Mouse (Mus musculus) lung, embryonic 16.5 days (tissue): ENCODE results near the gene Rsph14. TPM values are rescaled to one million over a fixed set of nuclear protein-coding genes. Genes with fewer than 3 reads are reported as not detected.

Source experiments
- ATAC-seq: fragments of 200-750 bp; cut with Nextera tagmentation; 2 replicates; pipeline ENCODE4 v1.8.0; 2017; ENCODE audit warnings: low read depth, mild to moderate bottlenecking, moderate library complexity
- H3K27ac ChIP-seq: fragments of 300-500 bp; sonication (generic); 2 replicates; pipeline ENCODE4 v1.5.1; 2014; ENCODE audit warnings: mild to moderate bottlenecking, control low read depth, low read length
- H3K27me3 ChIP-seq: fragments of 300-500 bp; sonication (generic); 2 replicates; pipeline ENCODE4 v1.6.1; 2014; ENCODE audit warnings: low read depth, low read length, mixed read lengths; ENCODE audit not compliant: control insufficient read depth, insufficient read depth
- H3K36me3 ChIP-seq: fragments of 300-500 bp; sonication (generic); 2 replicates; pipeline ENCODE4 v1.6.1; 2014; ENCODE audit warnings: low read length; ENCODE audit not compliant: control insufficient read depth, insufficient read depth
- H3K4me1 ChIP-seq: fragments of 300-500 bp; sonication (generic); replicated peaks from 2 replicates; pipeline ENCODE4 v1.6.1; 2014; ENCODE audit warnings: low read length, mixed read lengths; ENCODE audit not compliant: control insufficient read depth, insufficient read depth
- H3K4me2 ChIP-seq: fragments of 300-500 bp; sonication (generic); 2 replicates; pipeline ENCODE4 v1.6.1; 2014; ENCODE audit warnings: low read depth, low read length, control low read depth
- H3K4me3 ChIP-seq: fragments of 300-500 bp; sonication (generic); 2 replicates; pipeline ENCODE4 v1.5.1; 2014; ENCODE audit warnings: mild to moderate bottlenecking, low read length, control low read depth
- H3K9ac ChIP-seq: fragments of 300-500 bp; sonication (generic); 2 replicates; pipeline ENCODE4 v1.6.1; 2014; ENCODE audit warnings: low read length, control low read depth
- H3K9me3 ChIP-seq: fragments of 300-500 bp; sonication (generic); 2 replicates; pipeline ENCODE4 v1.6.1; 2016; ENCODE audit warnings: low read length; ENCODE audit not compliant: control insufficient read depth
- WGBS: fragments of 180-500 bp; shearing (Covaris S2); extraction: QIAGEN DNeasy Blood & Tissue Kit; methylation state at CpG from one replicate; pipeline ENCODE4 v1.1.7; 2014; 5-methylcytosine and 5-hydroxymethylcytosine counted together
- polyA plus RNA-seq: library from polyadenylated mRNA; unstranded; fragments of >200 nt; fragmentation: Nextera tagmentation; extraction: Ambion mirVana; gene quantifications from 2 replicates; pipeline ENCODE4 v1.2.1, GENCODE M21; 2015

Rsph14 gene
- polyA plus RNA-seq, 1 experiment from 2014 or later = 3.3 TPM

DNA sequence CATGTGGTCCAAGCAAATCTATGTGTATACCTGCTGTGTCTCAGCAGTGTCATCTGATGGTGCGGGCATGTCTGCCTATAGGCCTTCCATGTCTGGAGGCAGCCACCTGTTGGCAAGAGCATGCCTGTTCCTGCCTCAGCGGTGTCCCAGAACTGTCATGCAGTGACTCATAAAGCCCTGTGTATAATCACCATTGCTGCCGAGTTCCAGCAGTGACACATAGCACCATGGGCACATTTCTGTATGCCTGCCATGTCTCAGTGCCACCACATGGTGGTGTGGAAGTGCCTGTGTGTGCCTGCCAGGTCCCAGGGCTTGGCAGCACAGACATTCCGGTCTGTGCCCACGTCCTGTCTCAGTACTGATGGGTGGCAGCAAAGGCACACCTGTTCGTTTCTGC lies 109.6 kb downstream of the Rsph14 start:
- Histone ChIP-seq H3K4me1 (no peaks in the 10 kb centered on the region), H3K4me2 (no peak overlapping the region), H3K27me3 (no peaks in the 10 kb centered on the region; the same call in 1 of the 2 replicates), H3K27ac (no peak overlapping the region), H3K36me3 (no peaks in the 10 kb centered on the region), H3K9me3 (no peaks in the 10 kb centered on the region), H3K9ac (no peak overlapping the region), H3K4me3 (no peak overlapping the region)
- ATAC-seq = no peak
- WGBS = 47% methylated on average over 6 of the region's 6 CpGs

DNA sequence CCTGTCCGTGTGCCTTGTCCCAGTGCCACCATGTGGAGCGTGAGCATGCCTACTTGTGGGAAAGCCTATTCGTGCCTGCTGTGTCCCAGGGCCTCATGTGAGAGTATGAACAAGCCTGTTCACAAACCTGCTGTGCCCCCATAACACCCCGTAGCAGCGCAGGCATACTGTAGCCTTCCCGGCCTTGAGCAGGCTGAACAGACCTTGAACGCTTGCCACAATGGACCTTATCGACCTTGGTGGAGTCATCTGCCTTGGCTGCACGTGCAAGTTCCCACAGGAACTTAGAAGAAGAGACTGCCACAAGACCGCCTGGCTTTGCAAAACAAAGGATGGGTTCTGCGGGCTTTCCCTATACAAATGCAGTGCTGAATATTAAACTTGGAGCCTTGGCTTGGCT lies 110.8 kb downstream of the Rsph14 start:
- 86% methylated on average over 11 of the region's 11 CpGs for whole genome bisulfite sequencing
- no peak overlapping the region for H3K9ac ChIP-seq
- H3K4me2 ChIP-seq = no peak overlapping the region

DNA sequence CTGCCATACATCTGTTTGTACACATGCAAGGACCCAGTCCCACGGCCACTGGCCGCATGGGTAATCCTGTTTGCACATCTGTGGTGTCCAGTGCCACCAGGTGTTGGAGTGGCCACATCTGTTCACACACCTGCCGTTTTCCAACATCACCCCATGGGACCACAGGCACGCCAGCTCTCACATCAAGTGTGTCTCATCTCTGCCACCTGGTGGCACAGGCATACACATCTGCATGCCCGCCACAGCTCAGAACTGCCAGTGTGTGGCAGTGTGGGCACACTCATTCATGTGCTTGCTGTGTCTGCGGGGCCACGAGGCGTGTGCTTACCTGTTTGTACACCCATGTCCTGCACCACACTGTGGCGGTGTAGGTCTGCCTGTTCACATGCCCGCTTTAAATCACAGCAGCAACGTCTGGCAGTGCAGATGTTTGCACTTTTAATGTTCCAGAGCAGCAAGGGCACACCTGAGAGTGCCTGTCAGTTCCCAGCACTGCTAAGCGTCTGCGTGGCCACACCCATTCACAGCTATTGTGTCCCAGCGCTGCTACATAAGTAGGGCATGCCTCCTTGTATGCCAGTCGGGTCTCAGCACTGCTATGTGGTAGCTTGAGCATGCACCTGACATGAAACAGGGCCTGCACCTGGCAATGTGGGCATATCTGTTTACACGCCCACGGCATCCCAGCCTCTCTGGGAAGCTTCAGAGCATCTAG lies 111.4 kb downstream of the Rsph14 start:
- H3K4me2 ChIP-seq = 0 out of 2 replicates have a peak overlapping the region, but pooled peaks have one; percentile 5
- no peaks in the 10 kb centered on the region for H3K36me3 ChIP-seq
- H3K4me3 ChIP-seq = no peak overlapping the region
- H3K27me3 ChIP-seq = no peaks in the 10 kb centered on the region; the same call in 1 of the 2 replicates
- no peaks in the 10 kb centered on the region for H3K9me3 ChIP-seq
- no peak overlapping the region for H3K9ac ChIP-seq
- ATAC-seq = peak; percentile 56
- no peak overlapping the region for H3K27ac ChIP-seq
- 33% methylated on average over 17 of the region's 17 CpGs for WGBS
- H3K4me1 ChIP-seq = no peaks in the 10 kb centered on the region

More for the DNA sequence above, 110.8 kb downstream of the Rsph14 start:
- no peaks in the 10 kb centered on the region; the same call in 1 of the 2 replicates for H3K27me3 ChIP-seq
- H3K36me3 ChIP-seq = no peaks in the 10 kb centered on the region
- H3K4me1 ChIP-seq = no peaks in the 10 kb centered on the region
- no peak overlapping the region for H3K27ac ChIP-seq
- ATAC-seq = no peak
- no peak overlapping the region for H3K4me3 ChIP-seq
- no peaks in the 10 kb centered on the region for H3K9me3 ChIP-seq

DNA sequence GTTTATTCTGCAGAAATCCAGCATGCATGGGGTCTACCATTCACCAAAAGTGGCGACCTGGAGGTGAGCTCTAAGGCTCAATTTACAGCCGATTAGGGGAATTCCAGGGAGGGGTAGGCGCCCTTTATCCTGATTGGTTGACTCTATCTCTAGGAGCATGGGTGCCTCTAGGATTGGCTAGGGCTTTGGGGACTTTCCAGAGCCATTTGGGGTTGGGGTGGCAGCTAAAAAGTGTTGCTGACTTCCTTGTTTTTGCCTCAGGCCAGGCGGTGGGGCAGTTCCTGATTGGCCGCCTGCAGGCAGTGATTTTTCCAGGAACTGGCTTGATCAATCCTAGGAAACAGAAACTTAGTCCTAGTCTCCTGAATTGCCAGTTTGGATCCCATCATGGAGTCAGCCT lies 113.1 kb downstream of the Rsph14 start:
- Histone ChIP-seq H3K27me3 (no peaks in the 10 kb centered on the region; the same call in 1 of the 2 replicates), H3K4me2 (no peak overlapping the region), H3K9me3 (no peaks in the 10 kb centered on the region), H3K36me3 (no peaks in the 10 kb centered on the region), H3K4me1 (no peaks in the 10 kb centered on the region), H3K4me3 (no peak overlapping the region), H3K27ac (no peak overlapping the region), H3K9ac (no peak overlapping the region)
- no peak for ATAC-seq
- 32% methylated on average over 5 of the region's 5 CpGs for WGBS

DNA sequence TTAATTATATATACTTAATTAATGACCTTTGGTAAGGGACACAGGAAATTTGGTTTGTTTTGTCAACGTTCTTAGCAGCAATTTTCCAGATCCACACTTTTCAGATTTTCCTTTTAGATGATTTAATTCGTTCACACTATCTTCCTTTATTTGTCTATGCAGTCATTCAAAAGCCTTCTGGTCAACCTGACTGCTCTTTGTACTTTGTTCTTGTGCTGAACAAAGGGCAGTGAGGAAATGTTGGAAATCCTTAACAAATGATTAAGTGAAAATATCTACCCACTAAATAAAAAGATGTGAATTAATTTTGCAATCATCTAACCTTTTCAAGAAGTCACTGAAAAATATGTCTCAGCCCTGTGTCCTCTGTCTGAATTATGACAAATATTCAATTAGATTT lies 124.0 kb downstream of the Rsph14 start:
- no peak overlapping the region for H3K4me3 ChIP-seq
- H3K9me3 ChIP-seq = no peaks in the 10 kb centered on the region
- 59% methylated on average over 2 of the region's 2 CpGs for WGBS
- H3K36me3 ChIP-seq = no peaks in the 10 kb centered on the region
- no peak overlapping the region for H3K9ac ChIP-seq
- no peak overlapping the region for H3K4me2 ChIP-seq
- no peaks in the 10 kb centered on the region for H3K4me1 ChIP-seq
- H3K27me3 ChIP-seq = no peaks in the 10 kb centered on the region
- ATAC-seq = no peak
- H3K27ac ChIP-seq = no peak overlapping the region

Other genes with a start within 250 kb of the Rsph14 start
- gene Gnaz, start 65.4 kb downstream of the Rsph14 start, polyA plus RNA-seq = 1.9 and 2.1 TPM in 2 replicates
- gene Rab36, start 4.5 kb upstream of the Rsph14 start, polyA plus RNA-seq = 12.9 and 13.2 TPM in 2 replicates
- gene Bcr, start 28.0 kb upstream of the Rsph14 start, polyA plus RNA-seq = 11.2 and 14.3 TPM in 2 replicates
- 48.2 and 49.0 TPM in 2 replicates for gene Specc1l, start 179.5 kb upstream of the Rsph14 start, polyA plus RNA-seq